Mouse (Mus musculus): ENCODE results near the gene Foxk1. TPM values are rescaled to one million over a fixed set of nuclear protein-coding genes. Genes with fewer than 3 reads are reported as not detected.
A peak's percentile ranks its signal among the peaks of the same experiment; 100 is the strongest.

The Foxk1 gene
- polyA plus RNA-seq, 1 experiment = 12.4 TPM

GRCm38 (mm10) chr5:142375641-142376040, 25.7 kb upstream of the Foxk1 start:
- no peak overlapping the region for H3K4me3 ChIP-seq (ENCODE audit: insufficient read depth, low read depth, low read length)
- WGBS = 96% methylated on average over 5 of the region's 5 CpGs
- H3K36me3 ChIP-seq (ENCODE audit: control insufficient read depth, insufficient read depth, low read length) = no peaks in the 10 kb centered on the region
- no peaks in the 10 kb centered on the region for H3K4me1 ChIP-seq (ENCODE audit: control insufficient read depth, insufficient read depth, low read length)
- DNase-seq = no peak
- no peak overlapping the region for H3K27ac ChIP-seq (ENCODE audit: insufficient read depth, low read depth, low read length)
- TF ChIP-seq POLR2A (IDR thresholded peaks at IDR 0.05; ENCODE audit: low read depth, low read length) (no peak), CTCF (conservative IDR thresholded peaks at IDR 0.05; ENCODE audit: insufficient read depth, insufficient read length, low read depth, low read length) (no peak)
- H3K27me3 ChIP-seq (replicated peaks; ENCODE audit: control insufficient read depth, insufficient read depth, low read length) = no peaks in the 10 kb centered on the region

- Histone ChIP-seq H3K4me3 (ENCODE audit: insufficient read depth, low read depth, low read length) (no peak overlapping the region), H3K36me3 (ENCODE audit: control insufficient read depth, insufficient read depth, low read length) (no peaks in the 10 kb centered on the region), H3K4me1 (ENCODE audit: control insufficient read depth, insufficient read depth, low read length) (no peaks in the 10 kb centered on the region), H3K27me3 (replicated peaks; ENCODE audit: control insufficient read depth, insufficient read depth, low read length) (no peaks in the 10 kb centered on the region), H3K27ac (ENCODE audit: insufficient read depth, low read depth, low read length) (no peak overlapping the region)
- WGBS = 80% methylated on average over 6 of the region's 6 CpGs
- TF ChIP-seq POLR2A (IDR thresholded peaks at IDR 0.05; ENCODE audit: low read depth, low read length) (no peak), CTCF (conservative IDR thresholded peaks at IDR 0.05; ENCODE audit: insufficient read depth, insufficient read length, low read depth, low read length) (no peak)
- DNase-seq = peak; percentile 8
These were observed 25.2 kb upstream of the Foxk1 start for GRCm38 (mm10) chr5:142376071-142376470.

- no peak for DNase-seq
- TF ChIP-seq POLR2A (IDR thresholded peaks at IDR 0.05; ENCODE audit: low read depth, low read length) = no peak
- TF ChIP-seq CTCF (conservative IDR thresholded peaks at IDR 0.05; ENCODE audit: insufficient read depth, insufficient read length, low read depth, low read length) = no peak
- no peaks in the 10 kb centered on the region for H3K36me3 ChIP-seq (ENCODE audit: control insufficient read depth, insufficient read depth, low read length)
- H3K4me1 ChIP-seq (ENCODE audit: control insufficient read depth, insufficient read depth, low read length) = no peaks in the 10 kb centered on the region
- H3K27ac ChIP-seq (ENCODE audit: insufficient read depth, low read depth, low read length) = no peak overlapping the region
- WGBS = 64% methylated on average over 2 of the region's 2 CpGs
- no peaks in the 10 kb centered on the region for H3K27me3 ChIP-seq (replicated peaks; ENCODE audit: control insufficient read depth, insufficient read depth, low read length)
- H3K4me3 ChIP-seq (ENCODE audit: insufficient read depth, low read depth, low read length) = no peak overlapping the region
These were observed 23.2 kb upstream of the Foxk1 start for GRCm38 (mm10) chr5:142378068-142378467.

- 54% methylated on average over 6 of the region's 6 CpGs for WGBS
- no peak overlapping the region for H3K4me3 ChIP-seq (ENCODE audit: insufficient read depth, low read depth, low read length)
- no peak for DNase-seq
- H3K36me3 ChIP-seq (ENCODE audit: control insufficient read depth, insufficient read depth, low read length) = no peaks in the 10 kb centered on the region
- no peak for TF ChIP-seq CTCF (conservative IDR thresholded peaks at IDR 0.05; ENCODE audit: insufficient read depth, insufficient read length, low read depth, low read length)
- TF ChIP-seq POLR2A (IDR thresholded peaks at IDR 0.05; ENCODE audit: low read depth, low read length) = no peak
- H3K27me3 ChIP-seq (replicated peaks; ENCODE audit: control insufficient read depth, insufficient read depth, low read length) = no peaks in the 10 kb centered on the region
- no peaks in the 10 kb centered on the region for H3K4me1 ChIP-seq (ENCODE audit: control insufficient read depth, insufficient read depth, low read length)
- H3K27ac ChIP-seq (ENCODE audit: insufficient read depth, low read depth, low read length) = no peak overlapping the region
These were observed 20.8 kb upstream of the Foxk1 start for GRCm38 (mm10) chr5:142380491-142380890.

- Histone ChIP-seq H3K27me3 (replicated peaks; ENCODE audit: control insufficient read depth, insufficient read depth, low read length) (no peaks in the 10 kb centered on the region), H3K36me3 (ENCODE audit: control insufficient read depth, insufficient read depth, low read length) (no peaks in the 10 kb centered on the region), H3K4me1 (ENCODE audit: control insufficient read depth, insufficient read depth, low read length) (no peaks in the 10 kb centered on the region), H3K4me3 (ENCODE audit: insufficient read depth, low read depth, low read length) (no peak overlapping the region), H3K27ac (ENCODE audit: insufficient read depth, low read depth, low read length) (no peak overlapping the region)
- no peak for DNase-seq
- no peak for TF ChIP-seq CTCF (conservative IDR thresholded peaks at IDR 0.05; ENCODE audit: insufficient read depth, insufficient read length, low read depth, low read length)
- TF ChIP-seq POLR2A (IDR thresholded peaks at IDR 0.05; ENCODE audit: low read depth, low read length) = no peak
- WGBS = 43% methylated on average over 23 of the region's 23 CpGs
These were observed 16.2 kb upstream of the Foxk1 start for GRCm38 (mm10) chr5:142384911-142385660.

- Histone ChIP-seq H3K4me1 (ENCODE audit: control insufficient read depth, insufficient read depth, low read length) (no peaks in the 10 kb centered on the region), H3K27me3 (replicated peaks; ENCODE audit: control insufficient read depth, insufficient read depth, low read length) (no peaks in the 10 kb centered on the region), H3K4me3 (ENCODE audit: insufficient read depth, low read depth, low read length) (no peak overlapping the region), H3K36me3 (ENCODE audit: control insufficient read depth, insufficient read depth, low read length) (no peaks in the 10 kb centered on the region), H3K27ac (ENCODE audit: insufficient read depth, low read depth, low read length) (no peak overlapping the region)
- 87% methylated on average over 6 of the region's 6 CpGs for WGBS
- TF ChIP-seq POLR2A (IDR thresholded peaks at IDR 0.05; ENCODE audit: low read depth, low read length) (no peak), CTCF (conservative IDR thresholded peaks at IDR 0.05; ENCODE audit: insufficient read depth, insufficient read length, low read depth, low read length) (no peak)
- no peak for DNase-seq
These were observed 15.0 kb upstream of the Foxk1 start for GRCm38 (mm10) chr5:142386329-142386728.

- DNase-seq = no peak
- H3K27ac ChIP-seq (ENCODE audit: insufficient read depth, low read depth, low read length) = no peak overlapping the region
These were observed 14.3 kb upstream of the Foxk1 start for GRCm38 (mm10) chr5:142386784-142387680.

More at GRCm38 (mm10) chr5:142386784-142387680, 14.3 kb upstream of the Foxk1 start:
- no peaks in the 10 kb centered on the region for H3K4me1 ChIP-seq (ENCODE audit: control insufficient read depth, insufficient read depth, low read length)
- no peaks in the 10 kb centered on the region for H3K27me3 ChIP-seq (replicated peaks; ENCODE audit: control insufficient read depth, insufficient read depth, low read length)
- H3K36me3 ChIP-seq (ENCODE audit: control insufficient read depth, insufficient read depth, low read length) = no peaks in the 10 kb centered on the region
- TF ChIP-seq POLR2A (IDR thresholded peaks at IDR 0.05; ENCODE audit: low read depth, low read length) (no peak), CTCF (conservative IDR thresholded peaks at IDR 0.05; ENCODE audit: insufficient read depth, insufficient read length, low read depth, low read length) (no peak)
- 56% methylated on average over 17 of the region's 17 CpGs for WGBS
- H3K4me3 ChIP-seq (ENCODE audit: insufficient read depth, low read depth, low read length) = no peak overlapping the region

Data from kidney, adult 2 months (tissue).